Mouse (Mus musculus) liver, adult (tissue): ENCODE measurements around the gene Syne1.

Source experiments
- GATA4 ChIP-seq: IDR thresholded peaks from 2 replicates; pipeline ENCODE4 v1.6.1; 2014; ENCODE audit warnings: mild to moderate bottlenecking, low read length; ENCODE audit not compliant: insufficient replicate concordance

The Syne1 gene

DNA sequence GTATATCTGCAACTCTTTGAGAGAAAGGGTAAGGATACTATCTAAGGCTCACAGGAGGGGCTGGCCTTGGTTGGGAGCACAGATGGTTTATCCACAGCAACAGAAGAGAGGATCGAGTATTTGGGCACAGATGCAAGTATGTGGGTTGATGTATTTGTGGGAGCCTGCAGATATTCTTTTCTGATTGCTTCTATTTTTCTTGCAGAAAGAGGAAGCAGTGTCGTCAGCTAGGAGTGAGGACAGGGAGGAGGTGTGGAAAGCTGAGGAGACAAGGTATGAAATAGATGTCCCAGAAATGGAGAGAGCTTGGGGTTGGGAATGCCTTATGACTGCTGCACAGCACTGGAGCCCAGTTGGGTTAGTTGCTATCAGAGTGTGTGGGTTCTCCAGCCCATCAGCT lies 172.3 kb downstream of the Syne1 start:
- TF ChIP-seq GATA4 = no peak

- TF ChIP-seq GATA4 = no peak
These were observed 181.7 kb downstream of the Syne1 start for GRCm38 (mm10) chr10:5369599-5369998.

GRCm38 (mm10) chr10:5368266-5368665 lies 183.0 kb downstream of the Syne1 start:
- TF ChIP-seq GATA4 = no peak

GRCm38 (mm10) chr10:5367465-5368011 lies 183.7 kb downstream of the Syne1 start:
- TF ChIP-seq GATA4 = no peak

DNA sequence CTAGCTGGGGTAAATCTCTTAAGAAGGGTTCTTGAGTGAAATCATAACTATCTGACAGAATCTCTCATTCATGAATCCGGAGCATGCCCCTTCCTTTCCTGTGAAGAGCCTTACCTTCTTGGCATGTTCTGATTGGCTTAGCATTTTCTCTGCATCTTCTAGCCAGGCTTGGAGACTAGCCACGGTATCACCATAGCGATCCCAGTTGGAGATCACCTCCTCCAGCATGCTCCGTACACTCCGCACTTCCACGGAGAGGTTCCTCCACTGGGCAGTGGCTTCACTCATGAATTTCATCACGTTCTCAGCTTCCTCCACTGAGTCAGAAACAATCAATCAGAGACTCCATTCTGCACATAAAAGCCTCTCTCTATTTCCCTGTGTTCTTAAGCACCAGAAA lies 190.7 kb downstream of the Syne1 start:
- TF ChIP-seq GATA4 = no peak

- TF ChIP-seq GATA4 = no peak
These were observed 194.7 kb downstream of the Syne1 start for GRCm38 (mm10) chr10:5356614-5357013.

GRCm38 (mm10) chr10:5353390-5353789 lies 197.9 kb downstream of the Syne1 start:
- no peak for TF ChIP-seq GATA4

DNA sequence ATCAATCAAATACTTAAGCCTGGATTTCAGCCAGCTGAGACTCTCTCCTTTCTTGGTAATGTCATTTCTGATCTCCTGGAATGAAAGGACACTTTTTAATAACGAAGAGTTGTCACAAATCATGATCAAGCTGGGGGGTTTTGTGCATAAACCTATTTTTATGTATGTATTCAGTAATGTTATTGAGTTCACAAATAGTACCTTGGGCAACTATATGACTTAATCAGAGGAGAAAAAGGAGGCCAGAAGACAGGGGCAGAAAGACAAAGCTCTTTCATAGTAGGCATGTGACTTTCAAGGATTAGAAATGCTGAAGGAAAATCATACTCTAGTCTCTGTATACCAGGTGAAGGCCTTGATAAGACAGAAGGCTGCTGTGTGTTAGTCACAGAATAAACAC lies 204.4 kb downstream of the Syne1 start:
- no peak for TF ChIP-seq GATA4

- no peak for TF ChIP-seq GATA4
These were observed 208.1 kb downstream of the Syne1 start for GRCm38 (mm10) chr10:5343211-5343610.

DNA sequence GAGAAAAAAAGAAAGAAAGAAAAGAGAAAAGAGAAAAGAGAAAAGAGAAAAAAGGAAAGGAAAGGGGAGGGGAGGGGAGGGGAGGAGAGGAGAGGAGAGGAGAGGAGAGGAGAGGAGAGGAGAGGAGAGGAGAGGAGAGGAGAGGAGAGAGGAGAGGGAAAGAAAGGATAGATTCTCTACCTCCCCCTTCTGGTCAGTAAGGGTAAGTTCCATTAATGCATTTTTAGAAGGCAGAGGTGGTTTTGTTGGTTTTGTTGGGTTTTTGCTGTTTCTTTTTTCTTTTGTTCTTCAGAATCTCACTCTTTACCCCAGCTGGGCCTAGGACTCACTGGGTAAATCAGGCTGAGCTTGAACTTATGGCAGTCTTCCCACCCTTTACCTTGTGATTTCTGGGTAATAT lies 214.9 kb downstream of the Syne1 start:
- no peak for TF ChIP-seq GATA4

- no peak for TF ChIP-seq GATA4
These were observed 218.5 kb downstream of the Syne1 start for GRCm38 (mm10) chr10:5332801-5333200.

GRCm38 (mm10) chr10:5326716-5327115 lies 224.6 kb downstream of the Syne1 start:
- no peak for TF ChIP-seq GATA4

GRCm38 (mm10) chr10:5323741-5324395 lies 227.4 kb downstream of the Syne1 start:
- no peak for TF ChIP-seq GATA4

DNA sequence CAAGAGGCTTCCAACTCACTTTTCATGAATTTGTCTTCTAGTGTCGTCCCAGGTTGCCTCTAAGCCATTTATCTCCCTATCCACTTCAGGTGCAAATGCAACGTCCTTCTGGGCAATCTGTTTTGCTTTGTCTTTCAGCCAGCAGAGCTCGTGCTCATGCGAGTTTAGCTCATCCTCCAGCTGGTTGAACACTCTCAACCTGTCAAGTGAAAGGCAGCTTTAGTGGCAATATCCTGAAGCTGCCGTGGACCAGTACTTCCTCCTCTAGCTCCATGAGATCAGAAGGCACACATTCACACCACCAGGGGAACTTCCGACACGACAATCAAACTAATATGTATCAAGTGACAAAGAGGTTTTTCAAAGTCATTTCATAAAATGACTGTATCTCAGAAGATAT lies 228.7 kb downstream of the Syne1 start:
- TF ChIP-seq GATA4 = no peak

DNA sequence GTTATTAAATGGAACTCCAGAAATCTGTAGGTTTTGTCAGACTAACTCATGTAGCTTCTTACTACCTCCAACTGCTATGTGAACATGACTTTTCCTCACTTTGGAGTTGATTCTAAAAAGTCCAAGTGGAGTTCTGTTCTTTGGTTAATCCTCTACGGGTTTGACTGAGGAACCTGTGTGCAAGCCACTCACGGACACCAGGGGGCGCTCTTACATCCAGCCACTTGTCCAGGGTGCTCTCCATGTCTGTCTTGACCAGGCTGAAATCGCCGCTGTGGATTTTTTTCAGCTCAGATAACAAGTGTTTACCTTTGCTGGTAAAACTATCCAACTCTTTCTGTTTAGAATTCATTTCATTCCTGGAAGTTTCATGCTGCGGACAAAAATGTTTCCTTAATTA lies 233.7 kb downstream of the Syne1 start:
- peak; percentile 40; the same call in 1 of the 2 replicates for TF ChIP-seq GATA4

- no peak for TF ChIP-seq GATA4
These were observed 238.8 kb downstream of the Syne1 start for GRCm38 (mm10) chr10:5312437-5312836.
